Mouse (Mus musculus): Measurements from ENCODE around the gene Nhej1.

GRCm38 (mm10) chr1:74949666-74950050 is 175.3 kb downstream of the Nhej1 start:
- TF ChIP-seq POLR2A (IDR thresholded peaks at IDR 0.05; ENCODE audit: insufficient read length, low read depth) (no peak), TCF3 (IDR thresholded peaks at IDR 0.05; ENCODE audit: insufficient read length, low read depth) (no peak), REST (IDR thresholded peaks at IDR 0.05; ENCODE audit: insufficient read depth, insufficient read length) (no peak)

Data from myocyte (in vitro differentiated cells).